Mouse (Mus musculus) CD4-positive naive resting alpha-beta T cell, adult 57 days (primary cell): ENCODE results near the gene Cfap58. TPM values are rescaled to one million over a fixed set of nuclear protein-coding genes. Genes with fewer than 3 reads are reported as not detected.

Experiments
- total RNA-seq: library from RNA; stranded (reverse); gene quantifications from one replicate; pipeline ENCODE4 v1.2.4, GENCODE M21; 2023

Cfap58 gene
- total RNA-seq: not detected

GRCm38 (mm10) chr19:47937443-47938406, at the start of gene Cfap58:
Cfap58 (plus strand) TSS chr19:47937675.

GRCm38 (mm10) chr19:47919126-47919965, 18.1 kb upstream of the Cfap58 start, which contains the start of the genes Cfap43 and Itprip:
Cfap43 (minus strand) TSS chr19:47919287.
Itprip (minus strand) TSS chr19:47919299.

Other genes with a start within 250 kb of the Cfap58 start
- gene Col17a1, start 245.6 kb upstream of the Cfap58 start, total RNA-seq: 0.09 TPM
- 68.4 TPM for gene Sfr1, start 206.0 kb upstream of the Cfap58 start, total RNA-seq
- gene Gsto1, start 82.7 kb upstream of the Cfap58 start, total RNA-seq: 17.5 TPM
- gene Gsto2, start 72.1 kb upstream of the Cfap58 start, total RNA-seq: not detected
- gene Cfap43, start 18.4 kb upstream of the Cfap58 start, total RNA-seq: not detected
- 93.2 TPM for gene Itprip, start 18.4 kb upstream of the Cfap58 start, total RNA-seq